Mouse (Mus musculus) T-cell, adult 2 months (primary cell): ENCODE data around the gene Uba1y.
"Not testable (repeated sequence)": the region's sequence is repeated elsewhere in the genome, so short reads cannot be mapped to it uniquely, and the experiment has no call there.

Experiments used
- DNase-seq: peaks from one replicate; pipeline ENCODE4 v3.0.0; 2022; ENCODE audit warnings: low spot score

Uba1y gene

GRCm38 (mm10) chrY:818396-818795, at the start of gene Uba1y:
Uba1y (plus strand) TSS chrY:818649.
- DNase-seq: no peak

- DNase-seq: not testable (repeated sequence)
Observed at GRCm38 (mm10) chrY:797309-797708, 21.1 kb upstream of the Uba1y start, which contains the start of gene Zfy1. Zfy1 (minus strand) TSS chrY:797409.

- no peak for DNase-seq
Observed at GRCm38 (mm10) chrY:808991-809661, 9.3 kb upstream of the Uba1y start.

- DNase-seq: no peak
Observed at GRCm38 (mm10) chrY:872404-872803, 54.0 kb downstream of the Uba1y start.

GRCm38 (mm10) chrY:872855-873549, 54.6 kb downstream of the Uba1y start:
- no peak for DNase-seq
